Mouse (Mus musculus): ENCODE data around the gene Sccpdh. TPM values are rescaled to one million over a fixed set of nuclear protein-coding genes. Genes with fewer than 3 reads are reported as not detected.
"Not testable (repeated sequence)": the region's sequence is repeated elsewhere in the genome, so short reads cannot be mapped to it uniquely, and the experiment has no call there.

The Sccpdh gene
- total RNA-seq, 2 experiments from 2014 or later, result 29.8 to 34.6 TPM

DNA sequence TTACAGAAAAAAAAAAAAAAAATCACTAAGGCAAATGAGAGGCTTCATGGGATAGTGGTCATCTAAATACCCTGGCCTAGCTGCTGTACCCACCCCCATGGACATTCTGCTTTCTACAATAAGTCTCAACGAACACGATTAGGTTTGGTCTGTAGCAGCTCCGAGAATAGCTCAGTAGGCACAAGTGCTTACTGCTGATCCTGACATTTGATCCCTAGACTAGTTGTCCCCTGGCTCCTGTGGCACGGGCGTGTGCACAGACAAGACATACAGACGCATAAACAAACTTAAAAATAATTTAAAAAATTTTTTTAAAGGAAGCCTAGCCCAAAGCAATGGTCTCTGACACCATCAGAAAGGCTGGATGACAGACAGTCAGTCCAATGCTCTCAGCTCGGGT, 560 bp upstream of the Sccpdh start:
- no peak for DNase-seq

DNA sequence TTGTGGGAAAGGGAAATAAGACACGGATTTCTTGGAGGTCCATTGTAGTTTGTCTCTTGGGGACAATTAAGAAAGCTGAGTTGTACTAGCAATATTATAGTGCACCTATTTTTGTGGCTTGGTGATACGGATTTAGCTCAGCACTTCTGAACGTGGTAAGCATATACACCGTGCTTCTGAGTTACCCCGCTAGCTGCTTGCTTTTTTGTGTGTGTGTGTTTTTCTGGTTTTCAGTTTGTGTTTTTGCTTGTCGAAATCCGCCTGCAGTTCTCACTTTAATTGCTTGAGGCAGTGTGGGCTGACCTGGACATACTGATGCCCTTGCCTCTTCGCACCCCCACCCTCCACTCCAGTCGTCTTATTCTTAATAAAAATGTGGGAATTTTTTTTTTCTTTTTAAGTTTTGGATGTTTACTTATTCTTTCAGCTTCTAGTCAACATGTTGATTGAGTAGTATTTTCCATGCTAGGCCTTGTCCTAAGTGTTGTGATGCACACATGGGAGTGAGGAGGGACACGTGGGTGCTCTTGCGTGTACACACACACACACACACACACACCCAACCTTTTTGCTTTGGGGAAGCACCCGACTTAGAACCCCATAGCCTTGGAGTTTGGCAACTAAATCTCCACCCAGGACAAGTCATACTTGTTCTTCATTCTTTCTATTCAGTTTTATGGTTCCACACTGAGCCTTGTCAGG, 977 bp downstream of the Sccpdh start:
- no peak for DNase-seq

DNA sequence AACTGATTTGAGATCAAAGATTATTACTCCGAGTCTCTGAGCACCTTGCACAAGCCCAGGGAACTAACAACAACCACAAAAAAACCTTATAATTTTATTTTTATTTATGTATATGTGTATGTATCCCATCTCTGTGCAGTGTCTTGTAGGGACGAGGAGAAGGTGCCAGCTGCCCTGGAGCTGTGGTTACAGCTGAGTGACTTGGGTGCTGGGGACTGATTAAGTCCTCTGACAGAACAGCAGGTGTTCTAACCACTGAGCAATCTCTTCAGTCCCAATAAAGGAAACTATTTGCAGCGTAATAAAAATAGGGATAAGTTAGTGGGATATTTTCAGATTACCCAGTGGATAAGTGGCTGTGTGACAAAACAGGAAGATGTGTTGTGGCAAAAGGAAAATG, 6.3 kb downstream of the Sccpdh start:
- DNase-seq, result no peak

DNA sequence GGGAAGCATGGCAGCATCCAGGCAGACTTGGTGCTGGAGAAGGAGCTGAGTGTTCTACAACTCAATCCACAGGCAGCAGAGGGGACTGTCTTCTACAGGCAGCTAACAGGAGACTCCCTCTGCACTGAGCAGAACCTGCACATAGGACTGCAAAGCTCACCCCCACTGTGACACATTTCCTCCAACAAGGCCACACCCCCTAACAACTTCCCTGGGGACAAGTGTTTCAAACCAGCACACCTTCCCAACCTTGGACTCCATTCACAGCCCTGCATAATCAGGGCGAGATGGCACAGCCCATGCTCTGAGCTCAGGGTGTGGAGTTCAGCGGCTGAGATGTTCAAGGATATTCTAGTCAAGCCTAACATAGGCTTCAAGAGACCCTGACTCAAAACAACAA, 9.0 kb downstream of the Sccpdh start:
- DNase-seq, result no peak

DNA sequence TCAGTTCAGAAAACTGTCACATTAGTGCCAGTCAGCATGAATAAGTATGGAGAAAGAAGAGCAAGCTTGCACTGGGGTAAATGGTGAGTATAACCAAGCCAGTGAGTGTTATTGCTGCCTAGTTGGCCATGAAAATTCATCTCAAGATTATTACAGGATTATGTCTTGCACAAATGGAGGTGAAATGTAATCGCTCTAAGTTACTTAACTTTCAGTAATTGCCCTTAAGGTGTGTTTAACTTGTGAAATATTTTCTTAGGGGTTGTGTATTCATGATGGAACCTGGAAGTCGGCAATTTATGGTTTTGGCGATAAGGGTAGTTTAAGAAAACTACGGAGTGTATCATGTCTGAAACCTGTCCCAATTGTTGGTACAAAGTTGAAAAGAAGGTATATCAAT, 11.3 kb downstream of the Sccpdh start:
- DNase-seq, result no peak

DNA sequence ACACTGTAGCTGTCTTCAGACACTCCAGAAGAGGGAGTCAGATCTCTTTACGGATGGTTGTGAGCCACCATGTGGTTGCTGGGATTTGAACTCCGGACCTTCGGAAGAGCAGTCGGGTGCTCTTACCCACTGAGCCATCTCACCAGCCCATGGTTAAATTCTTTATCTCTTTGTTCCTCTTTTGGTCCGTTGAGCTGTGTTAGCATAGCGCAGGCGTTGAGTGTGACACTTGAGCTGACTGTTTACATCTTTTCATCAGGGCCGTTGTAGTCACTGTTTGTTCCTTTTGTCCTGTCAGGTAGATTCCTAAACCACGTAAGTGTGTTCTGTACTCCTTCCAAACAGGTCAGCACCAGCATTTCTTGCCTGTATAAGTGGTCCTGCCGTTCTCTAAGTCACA, 14.7 kb downstream of the Sccpdh start:
- not testable (repeated sequence) for DNase-seq

DNA sequence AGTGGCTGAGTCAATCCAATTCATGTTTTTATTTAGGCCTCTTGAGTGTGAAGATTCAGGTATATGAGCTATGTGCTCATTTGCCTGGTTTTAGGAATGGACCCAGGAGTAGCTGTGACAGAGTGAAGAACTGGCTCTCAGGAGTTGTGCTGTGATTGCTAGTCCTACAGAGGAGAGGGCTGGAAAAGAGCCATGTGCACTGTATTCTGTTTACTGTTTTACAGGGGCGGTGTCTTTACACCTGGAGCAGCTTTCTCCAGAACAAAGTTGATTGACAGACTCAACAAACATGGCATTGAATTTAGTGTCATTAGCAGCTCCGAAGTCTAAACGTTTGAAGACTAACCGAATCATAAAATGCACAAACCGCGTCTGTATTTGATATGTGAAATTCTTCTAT, 18.3 kb downstream of the Sccpdh start:
- DNase-seq, result no peak

DNA sequence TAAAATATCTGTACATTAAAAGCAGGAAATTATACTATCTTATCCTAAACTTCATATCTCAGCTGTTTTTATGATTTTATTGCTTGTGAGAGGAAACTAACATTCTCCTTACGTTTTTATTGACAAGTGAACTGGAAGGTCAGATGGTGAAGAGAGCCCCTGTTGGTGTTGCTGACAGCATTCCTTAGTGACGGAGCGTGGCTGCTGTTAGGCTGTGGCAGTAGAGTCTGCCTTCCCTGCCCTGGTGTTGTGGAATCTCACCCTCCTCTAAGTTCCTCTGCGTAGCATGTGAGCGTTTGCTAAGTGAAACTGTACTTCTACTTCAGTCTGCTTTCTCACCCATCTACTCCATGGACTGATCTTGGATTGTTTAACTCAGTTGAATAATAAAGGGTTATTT, 18.8 kb downstream of the Sccpdh start:
- DNase-seq, result no peak

DNA sequence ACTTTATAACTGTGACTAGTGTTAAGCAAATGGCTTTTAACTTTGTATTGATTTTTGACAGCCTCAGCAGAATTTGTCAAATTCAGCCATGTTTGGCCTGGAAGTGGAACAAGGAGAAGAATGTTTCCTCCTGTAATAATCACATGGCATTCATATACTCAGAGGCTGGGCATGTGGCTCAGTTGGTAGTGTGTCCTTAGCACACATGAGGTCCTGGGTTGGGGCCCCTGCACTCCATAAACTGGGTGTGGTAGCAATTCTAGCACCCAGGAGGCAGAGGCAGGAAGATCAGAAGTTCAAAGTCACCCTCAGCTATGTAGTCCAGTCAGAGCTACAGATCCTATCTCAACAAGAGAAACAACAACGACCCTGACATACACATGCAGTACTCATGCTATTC, 19.3 kb downstream of the Sccpdh start:
- DNase-seq, result no peak

DNA sequence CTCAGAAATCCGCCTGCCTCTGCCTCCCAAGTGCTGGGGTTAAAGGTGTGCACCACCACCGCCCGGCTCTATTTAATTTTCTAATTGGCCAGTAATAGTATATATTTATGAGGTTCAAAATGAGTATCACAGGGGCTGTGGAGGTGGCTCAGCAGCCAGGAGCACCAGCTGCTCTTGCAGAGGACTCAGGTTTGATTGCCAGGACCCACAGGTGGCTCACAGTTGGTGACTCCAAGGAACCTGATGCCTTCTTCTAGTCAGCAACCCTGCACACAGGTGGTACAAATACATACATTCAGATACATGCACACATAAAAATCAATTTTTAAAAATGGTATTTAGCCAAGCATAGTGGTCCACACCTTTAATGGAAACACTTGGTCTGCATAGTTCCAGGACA, 20.0 kb downstream of the Sccpdh start:
- DNase-seq, result no peak

DNA sequence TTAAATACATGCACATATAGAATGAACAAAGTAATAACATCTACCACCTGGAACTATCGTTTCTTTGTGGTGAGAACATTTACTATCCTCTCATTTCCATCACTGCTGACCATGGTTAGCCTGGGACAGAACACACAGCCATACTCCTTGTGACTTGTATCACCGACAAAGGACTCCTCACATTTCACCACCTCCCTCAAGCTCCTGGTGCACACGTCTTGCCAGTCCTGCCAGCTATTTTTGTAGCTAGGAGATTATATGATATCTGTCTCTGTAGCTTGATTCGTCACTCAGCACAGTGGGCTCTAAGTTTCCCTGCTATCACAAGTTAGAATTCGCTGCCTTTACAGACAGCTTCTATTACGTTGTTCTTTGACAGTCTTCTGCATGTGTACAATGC, 20.4 kb downstream of the Sccpdh start:
- DNase-seq, result no peak

DNA sequence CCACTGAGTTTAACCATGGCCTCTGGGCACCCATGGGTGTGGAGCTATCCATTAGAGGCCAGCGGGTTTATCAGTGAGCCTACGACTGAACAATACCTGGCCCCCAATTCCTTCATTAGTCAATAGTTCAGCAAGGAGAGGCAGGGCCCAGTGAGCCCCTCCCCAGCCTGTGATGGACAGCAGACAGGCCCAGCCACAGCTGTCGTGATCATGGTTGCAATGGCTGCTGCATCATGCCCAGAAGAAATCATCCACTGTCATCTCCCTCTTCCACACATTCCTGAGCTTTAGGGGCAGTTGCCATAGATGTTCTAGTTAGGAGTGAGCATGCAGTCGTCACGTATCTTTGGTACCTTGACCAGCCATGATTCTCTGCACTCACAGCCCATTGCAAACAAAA, 20.9 kb downstream of the Sccpdh start:
- DNase-seq, result no peak

DNA sequence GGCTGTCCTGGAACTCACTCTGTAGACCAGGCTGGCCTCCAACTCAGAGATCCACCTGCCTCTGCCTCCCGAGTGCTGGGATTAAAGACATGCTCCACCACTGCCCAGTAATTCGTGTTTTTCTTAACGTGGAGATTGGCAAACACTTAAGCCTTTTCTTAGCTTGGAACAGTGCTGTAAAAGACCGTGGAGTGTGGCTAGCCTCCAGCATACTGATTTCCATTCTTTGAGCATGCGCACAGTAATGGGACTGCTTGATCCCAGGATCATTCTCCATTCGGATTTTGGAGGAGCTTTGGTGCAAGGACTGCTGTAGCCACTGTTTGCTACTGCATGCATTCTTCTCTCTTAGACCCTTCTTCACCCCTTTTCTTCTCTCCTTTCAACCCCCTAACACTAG, 21.5 kb downstream of the Sccpdh start:
- no peak for DNase-seq

DNA sequence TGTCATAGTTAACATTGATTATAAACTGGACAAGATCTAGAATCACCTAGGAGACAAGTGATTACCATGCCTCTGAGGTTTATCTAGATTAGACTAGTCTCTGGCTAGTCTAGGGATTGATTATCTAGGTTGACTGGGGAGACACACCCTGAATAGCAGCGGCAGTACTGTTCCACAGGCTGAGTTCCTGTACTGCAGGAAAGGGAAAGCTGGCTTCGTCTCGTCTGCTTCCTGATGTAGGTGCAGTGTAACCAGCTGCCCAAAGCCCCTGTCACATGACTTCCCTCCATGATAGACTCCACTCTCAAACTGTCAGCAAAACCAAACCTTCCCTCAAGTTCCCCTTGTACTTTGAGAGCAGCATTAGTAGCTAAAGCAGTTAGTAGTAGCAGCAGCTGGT, 36.1 kb downstream of the Sccpdh start:
- no peak for DNase-seq

DNA sequence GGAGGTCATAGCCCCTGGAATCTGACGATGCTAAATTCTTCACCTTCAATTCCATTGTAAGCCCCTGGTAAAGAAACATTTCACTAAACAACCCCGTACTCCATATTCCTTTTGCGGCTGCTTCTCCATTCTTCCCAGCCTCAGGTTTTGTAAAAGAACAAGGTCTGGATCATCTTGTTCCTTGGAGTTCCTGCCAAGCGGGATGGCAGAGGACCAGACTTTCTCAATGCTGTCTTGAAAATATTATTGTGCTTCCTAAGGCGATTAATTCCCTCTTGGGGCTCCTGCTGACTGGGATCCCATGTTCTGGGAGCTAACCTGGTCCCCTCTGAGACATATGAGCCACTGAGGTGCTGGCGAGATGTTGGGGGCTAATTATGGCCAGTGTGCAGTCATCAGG, 37.1 kb downstream of the Sccpdh start:
- peak; percentile 54 for DNase-seq

DNA sequence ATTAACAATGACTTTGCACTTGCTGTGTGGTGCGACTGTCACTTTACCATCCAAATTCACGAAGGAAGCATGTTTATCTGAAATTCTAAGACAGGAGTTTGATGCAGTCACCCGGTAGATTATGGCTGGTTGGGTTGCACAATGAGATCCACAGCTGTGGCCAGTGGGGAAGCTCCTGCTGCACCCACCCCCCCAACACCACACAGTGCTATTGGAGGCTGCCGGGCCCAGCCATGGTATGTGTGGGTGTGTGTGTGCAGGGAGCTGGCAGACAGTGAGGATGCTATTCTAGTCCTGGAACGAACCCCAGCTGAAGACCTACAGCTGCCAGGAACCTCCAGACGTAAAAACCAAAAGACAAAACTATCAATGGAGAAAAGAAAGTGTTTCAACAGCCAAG, 41.4 kb downstream of the Sccpdh start:
- DNase-seq, result peak; percentile 72

DNA sequence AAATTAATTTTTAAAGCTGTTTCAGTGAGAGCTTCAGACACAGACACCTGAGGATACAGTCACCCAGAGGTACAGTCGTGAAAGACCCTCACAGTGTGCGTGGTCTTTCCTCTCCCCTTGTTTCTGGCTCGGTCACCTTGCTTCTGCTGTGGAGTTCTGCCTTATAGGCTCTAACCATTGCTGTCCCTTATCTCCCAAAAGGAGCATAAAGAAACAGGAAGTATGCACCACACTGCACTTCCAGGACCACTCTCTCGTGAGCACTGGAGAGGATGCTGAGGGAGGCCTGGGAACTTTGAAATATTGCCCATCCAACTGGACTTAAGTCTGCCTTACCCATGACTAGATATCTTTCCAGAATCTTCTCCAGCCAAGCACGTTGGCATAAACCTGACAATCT, 42.7 kb downstream of the Sccpdh start:
- no peak for DNase-seq

DNA sequence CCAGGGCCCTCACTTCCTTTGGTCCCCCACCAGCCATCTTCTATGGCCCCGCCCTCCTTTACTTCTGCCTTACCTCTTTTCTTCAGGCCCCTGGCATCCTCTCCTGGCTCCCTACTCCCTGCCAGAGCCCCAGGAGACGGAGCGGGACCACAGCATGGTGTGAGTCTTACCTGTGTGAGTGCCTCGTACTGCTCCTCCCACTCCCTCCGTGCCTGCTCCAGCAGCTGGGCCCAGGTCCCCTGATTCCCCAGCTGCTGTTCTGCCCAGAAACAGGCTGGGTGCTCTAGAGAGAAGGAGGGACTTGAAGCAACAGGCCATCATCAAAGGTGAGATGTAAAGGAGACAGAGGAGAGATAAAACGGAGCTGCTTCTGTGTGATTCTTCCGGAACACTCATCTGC, 44.6 kb downstream of the Sccpdh start:
- DNase-seq, result no peak

DNA sequence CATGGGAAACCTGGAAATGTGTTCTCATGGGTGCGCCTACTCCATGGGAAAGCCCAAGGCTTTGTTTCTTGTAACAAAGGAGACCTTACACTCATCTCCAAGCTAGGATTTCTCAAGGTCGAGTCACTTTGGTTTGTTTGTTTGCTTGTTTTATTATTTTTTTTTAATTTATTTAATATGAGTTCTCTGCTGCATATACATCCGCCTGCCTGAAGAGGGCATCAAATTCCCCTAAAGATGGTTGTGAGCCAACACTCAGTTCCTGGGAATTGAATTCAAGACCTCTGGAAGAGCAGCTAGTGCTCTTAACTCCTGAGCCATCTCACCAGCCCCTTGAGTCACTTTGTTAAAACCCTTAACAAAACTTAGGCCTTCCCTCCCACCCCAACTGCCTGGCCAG, 45.4 kb downstream of the Sccpdh start:
- DNase-seq, result no peak

DNA sequence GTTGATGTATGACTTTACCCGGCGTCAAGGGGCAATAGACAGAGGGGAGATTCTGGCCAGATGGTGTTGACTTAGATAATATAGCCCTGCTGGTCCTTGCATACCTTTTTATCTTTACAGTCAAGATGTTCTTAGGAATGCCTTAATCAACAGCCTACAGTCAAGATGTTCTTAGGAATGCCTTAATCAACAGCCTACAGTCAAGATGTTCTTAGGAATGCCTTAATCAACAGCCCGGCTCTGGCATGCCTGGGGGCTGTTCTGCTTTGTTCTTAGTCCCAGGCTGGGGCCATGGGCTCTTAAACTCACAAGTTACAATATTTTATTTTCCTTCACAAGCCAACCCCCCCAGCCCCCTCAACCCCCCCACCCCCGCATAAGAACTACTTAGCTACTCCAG, 47.3 kb downstream of the Sccpdh start:
- not testable (repeated sequence) for DNase-seq

DNA sequence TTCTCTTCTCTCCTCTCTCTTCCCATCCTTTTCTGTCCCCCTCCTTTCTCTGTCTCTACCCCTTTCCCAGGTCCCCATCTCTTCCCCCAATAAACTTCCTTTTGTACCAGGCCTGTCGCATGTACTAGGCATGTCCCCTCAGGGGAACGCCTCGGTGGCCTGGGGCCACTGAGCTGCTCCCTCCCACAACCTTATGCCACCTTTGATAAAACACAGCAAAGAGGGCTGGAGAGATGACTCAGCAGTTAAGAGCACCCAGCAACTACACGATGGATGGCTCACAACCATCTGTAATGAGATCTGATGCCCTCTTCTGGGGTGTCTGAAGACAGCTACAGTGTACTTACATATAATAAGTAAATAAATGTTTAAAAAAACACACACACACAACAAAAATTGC, 47.8 kb downstream of the Sccpdh start:
- DNase-seq, result no peak

DNA sequence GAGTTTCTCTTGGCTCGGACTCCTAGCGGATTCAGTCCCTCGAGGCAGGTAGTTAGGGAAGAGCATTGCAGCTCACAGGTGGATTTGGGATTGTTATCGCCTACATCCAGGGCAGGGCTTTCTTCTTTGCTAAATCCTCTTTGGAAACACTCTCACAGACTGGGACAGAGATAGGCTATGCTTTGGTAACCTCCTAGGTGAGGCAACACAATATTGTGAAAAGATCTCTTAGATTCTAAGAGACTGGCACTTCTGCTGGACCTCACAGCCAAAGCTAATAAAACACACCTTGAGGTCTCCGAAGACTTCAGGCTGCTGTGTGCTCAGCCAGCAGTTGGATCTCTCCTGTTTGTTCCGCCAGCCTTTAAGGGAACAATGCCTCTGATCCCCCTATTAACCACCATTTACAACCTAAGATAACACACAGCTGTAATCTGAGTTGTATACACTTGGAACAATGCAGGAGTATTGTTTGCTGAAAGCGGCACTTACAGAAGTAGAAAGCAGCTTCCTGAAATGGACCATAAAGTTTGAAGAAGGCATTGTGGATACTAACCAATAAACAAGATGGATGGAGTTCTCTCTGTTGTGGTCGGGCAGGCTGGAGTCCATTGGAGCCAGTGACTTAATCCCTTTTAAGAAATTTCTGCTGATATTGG, 54.9 kb downstream of the Sccpdh start:
- no peak for DNase-seq

DNA sequence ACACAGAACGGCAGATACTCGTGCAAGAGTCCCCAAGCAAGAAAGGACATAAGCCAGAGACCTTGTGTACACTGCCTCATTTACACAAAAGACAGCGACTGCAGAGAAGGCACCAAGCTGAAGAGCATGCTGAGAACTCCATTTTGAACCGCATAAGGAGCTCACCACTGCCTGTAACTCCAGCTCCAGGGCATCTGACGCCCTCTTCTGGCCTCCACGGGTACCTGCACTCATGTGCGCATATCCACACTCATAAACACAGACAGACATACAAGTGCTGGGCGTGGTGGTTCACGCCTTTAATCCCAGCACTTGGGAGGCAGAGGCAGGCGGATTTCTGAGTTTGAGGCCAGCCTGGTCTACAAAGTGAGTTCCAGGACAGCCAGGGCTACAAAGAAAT, 60.7 kb downstream of the Sccpdh start:
- DNase-seq, result no peak

DNA sequence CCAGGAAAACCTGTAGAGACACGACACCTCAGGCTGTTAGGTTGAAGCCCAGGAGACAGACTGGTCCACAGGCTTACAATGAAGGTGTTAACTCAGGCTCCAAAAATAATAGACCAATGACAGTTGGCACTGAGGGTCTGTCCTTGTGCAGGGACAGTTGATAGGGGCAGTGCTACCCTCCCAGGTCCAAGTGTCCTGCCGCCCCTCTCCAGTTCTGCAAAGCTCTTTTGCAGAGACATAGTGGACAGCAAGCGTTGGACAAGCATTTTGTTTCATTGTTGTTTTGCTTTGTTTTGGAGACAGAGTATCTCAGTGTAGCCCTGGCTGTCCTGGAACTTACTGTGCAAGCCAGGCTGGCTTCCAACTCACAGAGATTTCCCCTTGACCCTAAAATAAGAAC, 63.4 kb downstream of the Sccpdh start:
- DNase-seq, result no peak
